Mouse (Mus musculus) embryo, embryonic 10 days (tissue): ENCODE results near the gene Olfr870.
"Not testable (repeated sequence)": the region's sequence is repeated elsewhere in the genome, so short reads cannot be mapped to it uniquely, and the experiment has no call there.

Experiments
- DNase-seq: peaks from one replicate; pipeline ENCODE4 v3.0.0-alpha.2; 2015; ENCODE audit warnings: low spot score

Olfr870 gene

GRCm38 (mm10) chr9:20173957-20174356 is at the start of gene Olfr870:
TSS of gene Olfr870 (minus strand) at chr9:20174057.
- no peak for DNase-seq

- no peak for DNase-seq
Observed at GRCm38 (mm10) chr9:20211907-20212306, 38.0 kb upstream of the Olfr870 start, which contains the start of gene Olfr871. TSS of gene Olfr871 (plus strand) at chr9:20212207.

- no peak for DNase-seq
Observed at GRCm38 (mm10) chr9:20211477-20211876, 37.6 kb upstream of the Olfr870 start.

GRCm38 (mm10) chr9:20210812-20211211 is 37.0 kb upstream of the Olfr870 start:
- no peak for DNase-seq

GRCm38 (mm10) chr9:20203413-20203984 is 29.6 kb upstream of the Olfr870 start:
- DNase-seq = not testable (repeated sequence)

GRCm38 (mm10) chr9:20202131-20202530 is 28.3 kb upstream of the Olfr870 start:
- no peak for DNase-seq

- no peak for DNase-seq
Observed at GRCm38 (mm10) chr9:20179463-20179862, 5.6 kb upstream of the Olfr870 start.

GRCm38 (mm10) chr9:20149706-20150105 is 24.2 kb downstream of the Olfr870 start:
- DNase-seq = no peak

- no peak for DNase-seq
Observed at GRCm38 (mm10) chr9:20128709-20129108, 45.1 kb downstream of the Olfr870 start, which contains the start of gene Olfr869. TSS of gene Olfr869 (plus strand) at chr9:20129009.
